Mouse (Mus musculus) liver, postnatal 0 days (tissue): ENCODE measurements around the gene Lrrc75a.

Experiments
- CTCF ChIP-seq: sonication (generic); IDR thresholded peaks from 2 replicates; pipeline ENCODE4 v1.5.1; 2016; ENCODE audit warnings: antibody characterized with exemption, low read depth
- EP300 ChIP-seq: IDR thresholded peaks from 2 replicates; pipeline ENCODE4 v1.6.1; 2016; ENCODE audit warnings: antibody characterized with exemption, low read depth, mild to moderate bottlenecking

GRCm38 (mm10) chr11:62637401-62637800 is 10.9 kb downstream of the Lrrc75a start:
- TF ChIP-seq CTCF (no peak), EP300 (no peak)
